Mouse (Mus musculus) cortical plate, adult 2 months (tissue): Measurements from ENCODE around the gene Zfhx3. TPM values are rescaled to one million over a fixed set of nuclear protein-coding genes. Genes with fewer than 3 reads are reported as not detected.

Experiments used
- H3K27ac ChIP-seq: fragments of 200-500 bp; 2 replicates; pipeline ENCODE4 v1.5.1; 2012; ENCODE audit warnings: low read length, control low read depth, inconsistent platforms; ENCODE audit not compliant: insufficient read depth
- H3K4me1 ChIP-seq: fragments of 200-500 bp; 2 replicates; pipeline ENCODE4 v1.6.1; 2011; ENCODE audit warnings: low read length; ENCODE audit not compliant: control insufficient read depth, insufficient read depth
- H3K4me3 ChIP-seq: fragments of 200-500 bp; 2 replicates; pipeline ENCODE4 v1.5.1; 2011; ENCODE audit warnings: mild to moderate bottlenecking, low read length, control low read depth; ENCODE audit not compliant: insufficient read depth
- CTCF ChIP-seq: fragments of 200-500 bp; IDR thresholded peaks from 2 replicates; pipeline ENCODE4 v1.5.1; 2011; ENCODE audit warnings: mild to moderate bottlenecking, control low read depth, low read length; ENCODE audit not compliant: insufficient read depth; ENCODE audit errors: extremely low read depth
- POLR2A ChIP-seq: fragments of 200-500 bp; IDR thresholded peaks from 2 replicates; pipeline ENCODE4 v1.6.1; 2011; ENCODE audit warnings: mild to moderate bottlenecking, low read length, control low read depth; ENCODE audit not compliant: insufficient read depth; ENCODE audit errors: extremely low read depth
- polyA plus RNA-seq: library from polyadenylated mRNA; depleted of rRNA; stranded (reverse); fragments of >200 nt; gene quantifications from 2 replicates; pipeline ENCODE4 v1.2.3, GENCODE M21; 2012

Zfhx3 gene
- polyA plus RNA-seq, 1 experiment: 1.3 TPM

- H3K4me3 ChIP-seq: no peak overlapping the region
- no peaks in the 10 kb centered on the region for H3K4me1 ChIP-seq
- no peak for TF ChIP-seq POLR2A
- TF ChIP-seq CTCF: no peak
- H3K27ac ChIP-seq: no peak overlapping the region
Measured at GRCm38 (mm10) chr8:108440476-108440875, 498.0 kb downstream of the Zfhx3 start.

DNA sequence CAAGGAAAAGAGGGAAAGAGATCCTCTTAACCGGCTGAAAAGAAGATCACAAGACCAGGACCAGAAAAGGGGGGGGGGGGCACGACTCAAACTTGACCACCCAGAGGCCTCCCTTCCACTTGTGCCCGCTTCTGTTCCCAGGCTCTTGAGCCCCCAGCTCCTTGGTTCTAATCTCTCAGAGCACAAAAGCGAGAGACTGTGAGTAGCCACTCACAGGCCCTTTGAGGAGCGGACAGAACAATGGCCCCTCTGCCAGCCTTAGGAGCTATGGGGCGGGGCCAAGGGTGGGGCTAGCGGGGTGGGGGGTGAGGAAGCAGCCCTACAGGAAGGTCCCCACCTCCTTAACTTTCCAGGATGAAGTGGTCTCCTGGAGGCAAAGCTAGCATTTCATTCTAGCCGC is 508.4 kb downstream of the Zfhx3 start:
- no peak overlapping the region for H3K27ac ChIP-seq
- TF ChIP-seq CTCF: no peak
- no peak for TF ChIP-seq POLR2A
- H3K4me3 ChIP-seq: no peak overlapping the region
- no peaks in the 10 kb centered on the region for H3K4me1 ChIP-seq

DNA sequence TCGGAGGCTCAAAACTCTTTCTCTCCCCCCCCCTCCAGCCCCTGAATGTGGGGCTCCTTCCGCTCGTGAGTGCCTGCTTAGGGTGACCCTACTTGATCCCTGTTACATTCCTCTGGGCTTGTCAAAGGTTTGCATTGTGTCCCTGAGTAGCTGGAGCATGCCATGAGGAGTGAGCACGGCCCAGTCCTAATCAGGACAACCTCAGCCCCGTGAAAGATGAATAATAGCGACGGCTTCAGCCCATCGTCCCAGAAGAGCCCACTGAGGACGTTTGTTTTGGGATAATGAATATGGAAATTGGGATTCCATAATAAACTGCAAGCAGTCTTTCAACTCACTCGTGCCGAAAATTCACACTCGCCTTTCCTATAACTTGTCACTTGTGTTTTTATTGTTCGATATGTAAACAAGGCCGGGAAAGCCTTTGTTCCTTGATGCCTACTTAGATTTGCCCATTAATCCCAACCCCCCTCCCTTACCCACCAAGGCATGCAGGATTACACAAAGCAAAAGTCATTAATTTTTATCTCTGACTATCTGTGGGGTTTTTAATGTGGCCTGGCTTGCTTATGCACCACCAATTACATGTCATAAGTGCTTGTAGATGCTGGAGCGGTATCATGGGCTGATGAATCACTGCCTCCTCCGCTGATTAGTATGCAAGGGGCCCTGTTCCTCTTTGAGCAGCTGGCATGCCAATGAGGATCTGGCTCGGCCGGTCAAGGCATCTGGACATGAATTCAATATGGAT is 512.3 kb downstream of the Zfhx3 start:
- H3K27ac ChIP-seq: no peak overlapping the region

DNA sequence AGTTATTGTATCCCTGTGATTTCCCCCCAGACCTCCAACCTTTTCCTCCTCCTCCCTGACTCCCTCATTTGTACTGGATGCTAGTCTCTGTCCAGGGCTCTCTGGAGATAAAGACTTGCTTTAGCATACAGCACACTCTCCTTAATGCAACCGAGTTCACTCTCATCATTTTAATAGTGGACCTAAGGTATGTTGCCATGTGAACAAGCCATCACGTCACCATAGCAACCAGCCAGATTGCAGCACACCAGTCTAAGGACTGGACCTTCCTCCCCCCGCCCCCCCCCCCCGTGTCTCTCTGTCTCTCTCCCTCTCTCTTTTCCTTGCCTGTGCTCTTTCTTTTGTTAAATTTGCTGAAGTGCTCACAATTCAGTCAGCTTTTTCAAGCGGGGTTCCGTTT is 524.2 kb downstream of the Zfhx3 start:
- TF ChIP-seq CTCF: no peak
- Histone ChIP-seq H3K4me3 (no peak overlapping the region), H3K27ac (no peak overlapping the region), H3K4me1 (no peaks in the 10 kb centered on the region)

More for the DNA sequence above, 512.3 kb downstream of the Zfhx3 start:
- no peak overlapping the region for H3K4me3 ChIP-seq
- TF ChIP-seq CTCF: no peak
- no peak for TF ChIP-seq POLR2A
- H3K4me1 ChIP-seq: no peaks in the 10 kb centered on the region

- TF ChIP-seq POLR2A (no peak), CTCF (no peak)
- Histone ChIP-seq H3K27ac (no peak overlapping the region), H3K4me1 (no peaks in the 10 kb centered on the region), H3K4me3 (no peak overlapping the region)
Measured at GRCm38 (mm10) chr8:108467172-108468035, 525.0 kb downstream of the Zfhx3 start.

DNA sequence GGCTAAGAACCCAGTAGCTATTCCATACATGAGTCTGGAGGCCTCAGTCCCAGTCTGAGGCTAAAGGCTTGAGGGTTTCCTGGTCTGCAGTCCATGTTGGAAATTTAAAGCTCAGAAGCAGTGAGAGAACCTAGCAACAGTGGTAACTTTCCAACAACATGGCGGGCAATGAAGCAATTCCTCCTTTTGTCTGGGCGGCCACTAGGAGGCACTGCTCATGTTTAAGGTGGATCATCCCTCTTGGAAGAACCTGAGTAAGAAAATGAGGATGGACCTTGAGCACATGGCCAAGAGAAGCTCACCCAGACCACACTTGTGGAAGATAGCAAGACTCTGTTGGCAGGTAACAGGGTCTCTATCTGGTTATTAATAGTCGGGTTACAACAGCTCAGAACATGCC is 527.8 kb downstream of the Zfhx3 start:
- no peaks in the 10 kb centered on the region for H3K4me1 ChIP-seq
- H3K27ac ChIP-seq: no peak overlapping the region
- no peak for TF ChIP-seq CTCF
- TF ChIP-seq POLR2A: no peak
- H3K4me3 ChIP-seq: no peak overlapping the region

DNA sequence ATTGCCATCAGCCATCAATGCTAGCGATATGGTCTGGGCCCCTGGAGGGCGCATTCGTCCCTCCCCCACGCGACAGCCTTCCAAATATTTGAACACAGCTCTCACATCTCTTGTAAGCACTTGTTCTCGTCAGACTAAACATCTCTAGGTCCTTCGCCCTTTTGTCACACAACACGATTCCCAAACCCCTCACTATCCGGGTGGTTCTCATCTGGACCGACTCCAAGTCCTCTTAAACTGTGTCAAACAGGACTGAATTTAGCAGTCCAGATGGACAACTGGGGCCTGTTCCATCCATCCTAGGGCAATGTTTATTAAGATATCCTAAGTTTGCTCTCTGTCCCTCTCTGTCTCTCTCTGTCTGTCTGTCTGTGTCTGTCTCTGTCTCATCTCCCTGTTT is 532.1 kb downstream of the Zfhx3 start:
- TF ChIP-seq CTCF (no peak), POLR2A (no peak)
- H3K4me1 ChIP-seq: no peaks in the 10 kb centered on the region
- H3K27ac ChIP-seq: no peak overlapping the region
- no peak overlapping the region for H3K4me3 ChIP-seq

DNA sequence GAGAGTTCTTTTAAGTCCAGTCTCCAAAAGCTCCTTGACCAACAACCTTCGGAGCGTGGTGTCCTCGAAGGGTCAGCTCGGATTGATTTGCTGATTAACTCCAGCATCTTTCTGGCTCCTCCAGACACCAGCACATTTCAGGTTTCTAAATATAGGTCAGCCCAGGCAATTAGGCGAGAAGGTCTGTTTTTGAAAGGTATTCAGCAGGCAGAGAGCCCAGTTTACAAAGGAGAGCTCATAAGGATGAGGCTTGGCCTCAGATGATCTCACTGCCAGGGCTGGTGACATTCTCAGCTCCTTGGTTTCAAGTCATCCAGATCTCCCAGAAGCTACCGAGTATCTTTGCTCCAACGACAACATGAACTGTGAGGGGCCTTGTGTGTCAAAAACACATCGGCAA is 535.7 kb downstream of the Zfhx3 start:
- no peak overlapping the region for H3K27ac ChIP-seq
- no peak overlapping the region for H3K4me3 ChIP-seq
- TF ChIP-seq POLR2A (no peak), CTCF (no peak)
- no peaks in the 10 kb centered on the region for H3K4me1 ChIP-seq

GRCm38 (mm10) chr8:108480141-108480540 is 537.7 kb downstream of the Zfhx3 start:
- TF ChIP-seq POLR2A (no peak), CTCF (no peak)
- no peak overlapping the region for H3K27ac ChIP-seq

DNA sequence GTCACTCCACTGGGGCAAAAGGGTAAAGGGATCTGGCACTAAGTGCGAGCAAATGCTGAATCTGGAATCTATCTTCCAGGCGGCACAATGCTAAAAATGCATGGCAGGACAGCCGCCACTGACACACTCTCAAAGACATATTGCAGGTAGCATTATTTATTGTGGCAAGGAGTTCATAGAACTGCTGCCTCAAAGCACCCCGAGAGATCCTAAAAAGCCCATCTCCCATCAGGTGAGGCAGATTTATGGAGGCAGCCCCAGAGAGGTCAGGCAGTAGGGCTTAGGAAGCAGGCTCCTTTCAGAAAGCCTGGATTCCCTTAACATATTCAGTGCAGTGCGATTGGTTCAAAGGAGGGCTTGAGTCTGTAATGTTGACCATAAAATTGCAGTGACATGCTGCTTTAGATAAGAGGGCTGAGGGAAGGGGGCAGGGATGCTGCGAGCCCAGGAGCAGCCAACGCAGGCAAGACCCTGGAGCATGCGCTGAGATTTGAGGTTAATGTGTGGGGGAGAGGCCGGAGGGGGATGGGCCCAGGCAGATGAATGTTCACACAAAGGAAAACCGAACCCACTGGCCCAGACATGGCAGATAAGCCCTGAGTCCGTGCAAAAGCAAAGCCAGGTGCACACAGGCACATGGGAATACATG is 538.8 kb downstream of the Zfhx3 start:
- no peak for TF ChIP-seq CTCF
- no peak for TF ChIP-seq POLR2A
- Histone ChIP-seq H3K4me3 (no peak overlapping the region), H3K4me1 (no peaks in the 10 kb centered on the region), H3K27ac (no peak overlapping the region)

More at GRCm38 (mm10) chr8:108480141-108480540, 537.7 kb downstream of the Zfhx3 start:
- H3K4me3 ChIP-seq: no peak overlapping the region
- no peaks in the 10 kb centered on the region for H3K4me1 ChIP-seq
